Mouse (Mus musculus) retina, postnatal 1 day (tissue): ENCODE results near the gene Bscl2.
"Not testable (repeated sequence)": the region's sequence is repeated elsewhere in the genome, so short reads cannot be mapped to it uniquely, and the experiment has no call there.

ENCODE experiments used
- DNase-seq: peaks from one replicate; pipeline ENCODE4 v3.0.0-alpha.2; 2012

Bscl2 gene

GRCm38 (mm10) chr19:8872266-8872840 is 35.1 kb downstream of the Bscl2 start:
- no peak for DNase-seq

GRCm38 (mm10) chr19:8875031-8875430 is 37.8 kb downstream of the Bscl2 start:
- DNase-seq = no peak

- DNase-seq = peak; percentile 94
Observed at GRCm38 (mm10) chr19:8880311-8881033, 43.2 kb downstream of the Bscl2 start, which contains the start of gene Uqcc3. Gene Uqcc3, minus strand, starts transcription at chr19:8880923.

GRCm38 (mm10) chr19:8881034-8881392 is 43.7 kb downstream of the Bscl2 start:
- DNase-seq = no peak

GRCm38 (mm10) chr19:8883616-8884015 is 46.3 kb downstream of the Bscl2 start, which contains the start of the genes Lbhd1 and Gm49403:
Gene Lbhd1, plus strand, starts transcription at chr19:8883732.
Gene Gm49403, plus strand, starts transcription at chr19:8883930.
- peak; percentile 86 for DNase-seq

- DNase-seq = no peak
Observed at GRCm38 (mm10) chr19:8886916-8887584, 49.8 kb downstream of the Bscl2 start.

- DNase-seq = no peak
Observed at GRCm38 (mm10) chr19:8887585-8888463, 50.6 kb downstream of the Bscl2 start.

GRCm38 (mm10) chr19:8888511-8889385 is 51.5 kb downstream of the Bscl2 start, which contains the start of the genes 1810009A15Rik and Gm49416:
Gene 1810009A15Rik, plus strand, starts transcription at chr19:8888853.
Gene Gm49416, plus strand, starts transcription at chr19:8888926.
- peak; percentile 98 for DNase-seq

GRCm38 (mm10) chr19:8892829-8893766 is 55.8 kb downstream of the Bscl2 start, which contains the start of gene Ints5:
Gene Ints5, plus strand, starts transcription at chr19:8893005.
- DNase-seq = peak; percentile 94

- DNase-seq = no peak
Observed at GRCm38 (mm10) chr19:8895397-8895960, 58.2 kb downstream of the Bscl2 start.

- not testable (repeated sequence) for DNase-seq
Observed at GRCm38 (mm10) chr19:8896231-8896630, 59.0 kb downstream of the Bscl2 start.

GRCm38 (mm10) chr19:8897211-8897864 is 60.1 kb downstream of the Bscl2 start:
- peak; percentile 69 for DNase-seq

GRCm38 (mm10) chr19:8897865-8898495 is 60.7 kb downstream of the Bscl2 start, which contains the start of gene Ganab:
Gene Ganab, plus strand, starts transcription at chr19:8898071.
- DNase-seq = peak; percentile 98
